Mouse (Mus musculus) intestine, embryonic 15.5 days (tissue): ENCODE measurements at regions not wholly inside any gene's neighbourhood (a gene's known extent, or its start where the extent isn't known, plus 50 kb on each side); places are given as distances from the start of the nearest gene placed in this dataset.

Source experiments
- ATAC-seq: fragments of 200-750 bp; cut with Nextera tagmentation; 2 replicates; pipeline ENCODE4 v1.8.0; 2017; ENCODE audit warnings: moderate TSS enrichment, moderate library complexity
- H3K27ac ChIP-seq: fragments of 300-500 bp; sonication (generic); 2 replicates; pipeline ENCODE4 v1.5.1; 2015; ENCODE audit warnings: mild to moderate bottlenecking, inconsistent platforms
- H3K27me3 ChIP-seq: fragments of 300-500 bp; sonication (generic); replicated peaks from 2 replicates; pipeline ENCODE4 v1.6.1; 2015; ENCODE audit warnings: inconsistent platforms
- H3K36me3 ChIP-seq: fragments of 300-500 bp; sonication (generic); 2 replicates; pipeline ENCODE4 v1.6.1; 2015; ENCODE audit warnings: inconsistent platforms
- H3K4me1 ChIP-seq: fragments of 300-500 bp; sonication (generic); replicated peaks from 2 replicates; pipeline ENCODE4 v1.6.1; 2015; ENCODE audit warnings: inconsistent platforms
- H3K4me2 ChIP-seq: fragments of 300-500 bp; sonication (generic); replicated peaks from 2 replicates; pipeline ENCODE4 v1.6.1; 2015; ENCODE audit warnings: mild to moderate bottlenecking, inconsistent platforms
- H3K4me3 ChIP-seq: fragments of 300-500 bp; sonication (generic); replicated peaks from 2 replicates; pipeline ENCODE4 v1.5.1; 2015; ENCODE audit warnings: inconsistent platforms
- H3K9ac ChIP-seq: fragments of 300-500 bp; sonication (generic); 2 replicates; pipeline ENCODE4 v1.6.1; 2015; ENCODE audit warnings: inconsistent platforms
- H3K9me3 ChIP-seq: fragments of 300-500 bp; sonication (generic); 2 replicates; pipeline ENCODE4 v1.6.1; 2016; ENCODE audit warnings: inconsistent platforms
- WGBS: fragments of 180-500 bp; shearing (Covaris S2); methylation state at CpG from one replicate; pipeline ENCODE4 v1.1.7; 2015; 5-methylcytosine and 5-hydroxymethylcytosine counted together

DNA sequence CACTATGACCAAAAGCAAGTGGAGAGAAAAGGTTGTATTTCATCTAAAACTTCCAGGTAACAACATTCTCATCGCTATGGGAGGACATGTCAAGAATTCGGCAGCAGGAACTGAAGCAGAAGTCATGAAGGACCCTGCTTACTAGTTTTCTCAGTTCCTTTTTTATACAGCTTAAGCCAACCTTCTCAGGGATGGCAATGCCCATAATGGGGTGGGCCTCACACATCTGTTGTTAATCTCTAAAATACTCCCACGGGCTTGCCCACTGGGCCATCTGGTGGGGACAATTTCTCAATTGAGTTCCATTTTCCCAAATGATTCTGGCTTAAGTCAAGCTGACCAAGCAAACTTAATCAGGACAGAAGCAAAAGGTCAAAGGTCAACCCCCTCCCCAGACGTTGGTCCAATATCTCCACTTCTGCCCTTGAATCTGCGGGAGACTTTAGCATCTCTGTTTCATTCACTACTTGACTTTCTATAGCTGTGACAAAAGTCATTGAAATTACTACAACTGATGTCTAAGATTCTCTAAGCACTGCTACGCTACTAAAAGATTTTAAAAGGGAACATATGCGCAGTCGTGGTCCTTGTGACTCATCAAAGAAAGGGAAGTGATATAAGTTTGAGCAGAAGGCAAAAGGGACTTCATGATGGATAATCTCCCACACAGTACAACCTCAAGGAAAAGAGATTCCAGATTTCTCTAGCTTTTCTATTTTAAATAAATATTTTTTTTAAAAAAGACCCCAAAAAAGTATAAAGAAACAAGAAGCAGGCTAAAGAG lies 73.4 kb upstream of the Nphp3 start:
- no peaks in the 10 kb centered on the region for H3K4me1 ChIP-seq
- no peaks in the 10 kb centered on the region for H3K9me3 ChIP-seq
- no peaks in the 10 kb centered on the region for H3K36me3 ChIP-seq
- ATAC-seq, result no peak
- WGBS, result 76% methylated on average over 8 of the region's 8 CpGs
- no peak overlapping the region for H3K4me3 ChIP-seq
- no peaks in the 10 kb centered on the region for H3K27me3 ChIP-seq
- no peak overlapping the region for H3K9ac ChIP-seq
- H3K27ac ChIP-seq, result no peak overlapping the region
- no peak overlapping the region for H3K4me2 ChIP-seq

DNA sequence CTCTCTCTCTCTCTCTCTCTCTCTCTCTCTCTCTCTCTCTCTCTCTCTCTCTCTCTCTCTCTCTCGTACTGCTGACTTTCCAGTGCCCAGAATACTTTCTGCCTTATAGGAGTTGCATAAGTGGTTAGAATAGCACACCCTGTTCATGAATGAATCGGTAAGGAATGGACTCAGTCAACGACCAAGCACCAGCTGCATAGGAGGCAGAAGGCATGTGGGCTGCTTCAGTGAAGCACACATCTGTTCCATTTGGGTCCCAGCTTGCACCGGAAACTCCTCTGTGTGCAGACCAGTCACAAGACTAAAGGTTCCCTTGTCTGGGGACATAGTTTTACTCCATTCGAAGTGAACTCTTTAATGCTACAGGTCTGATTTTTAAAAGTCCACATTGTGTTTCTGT lies 64.3 kb upstream of the Nphp3 start:
- Histone ChIP-seq H3K4me1 (no peaks in the 10 kb centered on the region), H3K4me3 (no peak overlapping the region), H3K36me3 (no peaks in the 10 kb centered on the region), H3K27ac (no peak overlapping the region), H3K27me3 (no peaks in the 10 kb centered on the region), H3K9ac (no peak overlapping the region), H3K9me3 (no peaks in the 10 kb centered on the region), H3K4me2 (no peak overlapping the region)
- WGBS, result 87% methylated on average over 5 of the region's 5 CpGs
- ATAC-seq, result no peak

DNA sequence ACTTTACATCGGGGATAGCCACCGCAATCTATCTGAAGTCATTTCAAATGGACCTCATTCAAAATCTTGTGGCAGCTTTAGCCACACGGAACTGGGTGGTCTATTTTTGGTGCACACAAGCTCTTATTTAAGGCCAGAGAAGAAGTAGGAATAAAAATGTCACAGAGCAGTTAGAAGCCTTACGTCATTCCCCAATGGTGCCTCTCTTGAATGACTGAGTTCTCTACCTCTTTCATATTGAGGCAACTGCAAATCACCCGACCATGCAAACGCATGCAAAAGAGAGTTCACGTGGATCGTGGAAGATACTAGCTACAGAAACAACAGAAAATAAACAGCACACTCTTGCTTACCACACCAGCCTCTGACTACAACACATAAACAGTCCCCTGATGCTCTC lies 62.3 kb upstream of the Nphp3 start:
- WGBS, result 84% methylated on average over 8 of the region's 8 CpGs

DNA sequence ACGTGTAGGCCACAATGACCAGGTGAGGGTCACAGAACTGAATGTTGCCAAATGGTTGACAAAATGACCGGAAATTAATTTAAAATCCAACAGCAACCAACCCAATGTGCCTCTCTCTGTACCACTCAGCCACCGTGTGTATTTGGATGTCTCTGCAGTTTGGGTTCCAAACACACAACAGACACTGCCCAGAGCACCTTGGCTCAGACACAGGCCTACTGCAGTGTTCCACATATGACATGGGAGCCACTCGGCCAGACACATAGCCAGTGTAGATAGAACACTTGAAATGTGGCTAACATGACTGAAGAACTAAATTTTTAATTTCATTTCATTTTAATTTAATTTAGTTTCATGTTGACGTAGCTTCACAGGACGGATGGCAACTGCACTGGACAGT lies 61.8 kb upstream of the Nphp3 start:
- Histone ChIP-seq H3K4me2 (no peak overlapping the region), H3K9me3 (no peaks in the 10 kb centered on the region), H3K36me3 (no peaks in the 10 kb centered on the region), H3K4me3 (no peak overlapping the region), H3K27me3 (no peaks in the 10 kb centered on the region), H3K27ac (no peak overlapping the region), H3K9ac (no peak overlapping the region), H3K4me1 (no peaks in the 10 kb centered on the region)
- 88% methylated on average over 6 of the region's 6 CpGs for WGBS
- no peak for ATAC-seq

More for the DNA sequence above, 62.3 kb upstream of the Nphp3 start:
- no peaks in the 10 kb centered on the region for H3K27me3 ChIP-seq
- H3K9ac ChIP-seq, result no peak overlapping the region
- H3K36me3 ChIP-seq, result no peaks in the 10 kb centered on the region
- H3K4me3 ChIP-seq, result no peak overlapping the region
- no peak overlapping the region for H3K27ac ChIP-seq
- ATAC-seq, result no peak
- no peaks in the 10 kb centered on the region for H3K9me3 ChIP-seq
- no peak overlapping the region for H3K4me2 ChIP-seq
- no peaks in the 10 kb centered on the region for H3K4me1 ChIP-seq

DNA sequence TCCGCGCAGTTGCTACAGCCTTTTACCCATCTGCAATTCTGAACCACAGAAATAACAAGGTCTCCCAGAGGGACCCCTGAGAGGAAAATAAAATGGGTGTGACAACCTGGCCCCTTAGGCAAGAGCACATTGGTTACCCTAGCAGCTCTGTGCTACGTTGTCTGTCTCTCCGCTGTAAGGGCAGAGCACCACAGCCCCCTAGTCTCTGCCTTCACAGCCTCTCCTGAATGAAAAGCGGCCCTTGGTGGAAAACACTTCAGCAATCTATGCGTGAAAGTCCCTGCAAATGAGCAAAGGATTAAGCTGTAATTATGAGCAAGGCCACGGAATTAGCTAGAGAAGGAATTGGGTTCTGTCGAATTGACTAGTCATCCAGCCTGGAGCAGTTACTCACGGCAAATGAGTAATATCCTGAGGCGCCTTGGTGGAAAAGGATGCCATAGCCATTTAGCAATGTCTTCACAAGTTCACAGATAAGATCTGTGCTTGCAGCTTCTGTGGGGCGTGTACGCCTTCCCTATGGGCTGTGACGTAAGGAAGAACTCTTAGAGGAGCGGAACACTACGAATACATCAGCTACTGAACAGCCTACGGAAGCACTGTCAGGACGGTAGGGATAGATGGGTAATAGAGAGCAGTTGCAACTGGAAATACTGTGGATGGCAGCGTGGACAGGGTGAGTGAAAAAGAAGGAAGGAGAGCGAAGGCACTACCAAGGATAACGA lies 61.0 kb upstream of the Nphp3 start:
- Histone ChIP-seq H3K9me3 (no peaks in the 10 kb centered on the region), H3K4me1 (no peaks in the 10 kb centered on the region), H3K27ac (no peak overlapping the region), H3K4me2 (no peak overlapping the region), H3K27me3 (no peaks in the 10 kb centered on the region), H3K36me3 (no peaks in the 10 kb centered on the region), H3K4me3 (no peak overlapping the region), H3K9ac (no peak overlapping the region)
- WGBS, result 87% methylated on average over 20 of the region's 20 CpGs
- ATAC-seq, result no peak

DNA sequence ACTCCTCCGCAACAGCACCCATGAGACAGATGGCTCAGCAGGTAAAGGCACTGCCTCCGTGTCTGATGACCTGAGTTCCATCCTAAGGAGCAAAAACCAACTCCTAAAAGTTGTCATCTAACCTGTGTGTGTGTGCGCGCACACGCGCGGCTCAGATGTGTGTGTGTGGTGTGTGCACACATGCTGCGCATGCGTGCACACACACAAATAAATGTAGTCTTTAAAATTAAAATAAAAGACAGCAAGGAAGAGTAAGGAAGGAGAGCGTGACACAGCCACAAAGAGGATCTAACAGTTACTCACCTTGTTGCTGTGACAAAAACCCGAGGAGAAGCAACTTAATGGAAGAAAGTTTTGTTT lies 60.5 kb upstream of the Nphp3 start:
- Histone ChIP-seq H3K36me3 (no peaks in the 10 kb centered on the region), H3K4me1 (no peaks in the 10 kb centered on the region), H3K27ac (no peak overlapping the region), H3K4me3 (no peak overlapping the region), H3K4me2 (no peak overlapping the region), H3K27me3 (no peaks in the 10 kb centered on the region), H3K9me3 (no peaks in the 10 kb centered on the region), H3K9ac (no peak overlapping the region)
- ATAC-seq, result no peak
- 92% methylated on average over 11 of the region's 11 CpGs for WGBS

DNA sequence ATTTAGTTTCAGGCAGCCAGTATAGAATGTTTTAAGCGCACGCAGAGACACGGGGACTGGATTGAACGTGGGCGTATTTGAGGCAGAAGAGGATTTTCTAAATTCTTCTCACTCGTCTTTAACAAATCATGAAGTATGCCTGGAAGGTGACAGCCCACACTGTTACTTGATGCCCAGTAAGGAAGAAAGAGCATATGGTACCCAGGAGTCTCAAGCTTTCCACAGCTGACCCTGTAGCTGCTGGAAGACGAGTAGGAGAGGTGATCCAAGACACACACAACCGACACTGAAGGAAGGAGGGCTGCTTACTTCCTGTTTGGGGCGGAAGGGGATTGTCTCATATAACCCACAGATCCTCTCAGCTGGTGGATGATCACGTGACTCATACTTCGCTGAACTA lies 56.9 kb upstream of the Nphp3 start:
- no peak overlapping the region for H3K4me3 ChIP-seq
- H3K9ac ChIP-seq, result no peak overlapping the region
- WGBS, result 82% methylated on average over 11 of the region's 11 CpGs
- no peak overlapping the region for H3K4me2 ChIP-seq
- H3K27me3 ChIP-seq, result no peaks in the 10 kb centered on the region
- H3K36me3 ChIP-seq, result no peaks in the 10 kb centered on the region
- H3K4me1 ChIP-seq, result no peaks in the 10 kb centered on the region
- H3K27ac ChIP-seq, result no peak overlapping the region
- ATAC-seq, result no peak
- H3K9me3 ChIP-seq, result no peaks in the 10 kb centered on the region

DNA sequence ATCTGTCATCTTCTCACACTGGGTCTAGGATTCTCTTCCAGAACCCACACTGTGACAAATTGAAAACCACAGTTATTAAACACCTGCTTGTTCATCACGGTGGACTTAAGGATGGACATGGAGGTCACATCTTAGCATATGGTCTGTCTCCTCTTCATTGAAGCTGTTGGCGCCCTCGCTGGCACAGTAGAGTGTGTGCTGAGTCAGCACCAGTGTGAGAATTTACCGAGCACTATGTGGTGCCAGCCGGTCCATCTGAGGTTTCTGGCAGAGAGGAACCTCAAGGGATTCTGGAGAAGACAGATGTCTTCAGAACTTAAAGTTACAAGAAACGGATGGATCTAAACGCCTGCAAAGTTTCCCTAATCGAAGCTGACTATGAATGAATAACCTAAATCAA lies 50.5 kb upstream of the Nphp3 start:
- no peaks in the 10 kb centered on the region for H3K27me3 ChIP-seq
- no peak overlapping the region for H3K4me3 ChIP-seq
- ATAC-seq, result no peak
- no peaks in the 10 kb centered on the region for H3K4me1 ChIP-seq
- H3K27ac ChIP-seq, result no peak overlapping the region
- H3K9me3 ChIP-seq, result no peaks in the 10 kb centered on the region
- H3K36me3 ChIP-seq, result no peaks in the 10 kb centered on the region
- no peak overlapping the region for H3K9ac ChIP-seq
- WGBS, result 93% methylated on average over 8 of the region's 8 CpGs
- H3K4me2 ChIP-seq, result no peak overlapping the region
